Mouse (Mus musculus) lung, adult 2 months (tissue): ENCODE data around the gene Becn1.

Experiments
- CTCF ChIP-seq: fragments of 200-500 bp; IDR thresholded peaks from 2 replicates; pipeline ENCODE4 v1.5.1; 2011; ENCODE audit warnings: mild to moderate bottlenecking, low read length, control low read depth; ENCODE audit not compliant: insufficient read depth
- POLR2A ChIP-seq: fragments of 200-500 bp; IDR thresholded peaks from 2 replicates; pipeline ENCODE4 v1.6.1; 2011; ENCODE audit warnings: low read depth, mild to moderate bottlenecking, control low read depth, low read length, borderline replicate concordance; ENCODE audit errors: extremely low read depth

GRCm38 (mm10) chr11:101246702-101247012 lies 55.4 kb downstream of the Becn1 start:
- no peak for TF ChIP-seq POLR2A
- TF ChIP-seq CTCF = no peak
